Mouse (Mus musculus): Measurements from ENCODE around the gene Pde11a.

The Pde11a gene

DNA sequence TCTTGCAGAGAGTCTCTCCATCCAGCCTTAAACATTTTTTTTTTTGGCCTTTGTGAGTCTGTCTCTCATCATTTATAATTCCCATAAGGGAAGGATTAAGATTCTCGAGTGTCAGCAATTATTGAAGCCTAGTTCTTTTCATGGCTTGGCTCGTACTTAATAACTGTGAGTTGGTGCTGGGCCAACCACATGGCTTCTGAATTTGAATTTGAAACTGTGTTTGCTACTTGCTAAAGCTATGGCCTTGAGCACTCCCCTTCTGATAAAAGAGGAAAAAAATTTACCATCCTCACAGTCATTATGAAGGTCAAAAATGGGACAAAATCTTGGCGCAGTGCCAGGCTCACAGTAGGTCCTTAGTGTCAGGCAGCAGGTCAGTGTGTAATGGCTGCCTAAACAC, 251.4 kb downstream of the Pde11a start:
- DNase-seq = peak; percentile 68

DNA sequence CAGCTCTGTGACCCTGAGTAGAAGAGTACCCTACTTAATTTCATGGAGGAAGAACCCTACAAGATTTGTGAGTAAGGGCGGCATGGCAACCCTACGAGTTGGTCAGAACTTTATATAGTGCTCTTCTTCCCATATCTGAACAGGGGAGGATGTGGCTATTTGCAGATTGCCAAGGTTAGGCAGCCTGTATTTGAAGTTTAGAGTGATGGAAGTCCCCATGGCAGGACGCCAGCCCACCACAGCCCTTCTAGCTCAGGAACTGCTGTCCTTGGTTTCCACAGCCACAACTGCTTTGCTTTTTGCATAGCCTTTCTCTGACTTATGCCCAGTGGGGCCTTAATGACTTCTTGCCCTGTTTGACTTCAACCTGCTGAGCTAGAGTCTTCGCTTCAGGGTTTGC, 253.6 kb downstream of the Pde11a start:
- DNase-seq = peak; percentile 48

DNA sequence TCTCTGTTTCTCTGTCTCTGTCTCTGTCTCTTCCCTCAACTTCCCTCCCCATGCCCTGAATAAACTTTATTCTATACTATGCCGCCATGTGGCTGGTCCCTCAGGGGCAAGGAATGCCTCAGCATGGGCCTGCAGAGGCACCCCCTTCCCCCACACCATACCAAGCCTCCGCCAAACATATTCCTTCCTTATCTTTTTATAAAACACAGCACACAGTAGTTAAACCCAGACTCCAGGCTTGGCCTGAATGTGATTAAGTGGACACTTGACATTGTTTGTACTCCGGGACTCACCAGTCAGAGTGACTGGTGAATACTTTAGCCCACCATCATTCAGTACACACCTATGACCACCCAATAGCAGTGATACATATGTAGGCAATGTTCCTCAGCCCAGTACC, 254.7 kb downstream of the Pde11a start:
- no peak for DNase-seq

DNA sequence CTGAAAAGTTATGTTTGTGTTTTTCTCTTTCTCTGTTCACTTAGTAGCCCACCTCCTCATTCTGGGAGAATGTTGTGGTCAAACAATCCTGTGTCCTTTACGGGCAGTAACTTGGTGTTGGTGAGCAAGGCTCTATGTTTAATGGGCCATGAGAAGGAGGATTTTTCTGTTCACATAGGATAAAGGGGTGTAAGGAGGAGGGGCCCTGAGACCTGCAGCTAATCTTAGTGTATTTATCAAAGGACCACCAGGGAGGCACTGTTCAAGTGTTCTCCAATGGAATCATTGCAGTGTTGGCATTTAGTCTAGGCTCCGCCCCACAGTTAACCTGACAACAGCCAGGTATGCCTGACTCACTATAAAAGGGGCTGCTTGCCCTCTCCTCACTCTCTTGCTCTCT, 255.2 kb downstream of the Pde11a start:
- no peak for DNase-seq

DNA sequence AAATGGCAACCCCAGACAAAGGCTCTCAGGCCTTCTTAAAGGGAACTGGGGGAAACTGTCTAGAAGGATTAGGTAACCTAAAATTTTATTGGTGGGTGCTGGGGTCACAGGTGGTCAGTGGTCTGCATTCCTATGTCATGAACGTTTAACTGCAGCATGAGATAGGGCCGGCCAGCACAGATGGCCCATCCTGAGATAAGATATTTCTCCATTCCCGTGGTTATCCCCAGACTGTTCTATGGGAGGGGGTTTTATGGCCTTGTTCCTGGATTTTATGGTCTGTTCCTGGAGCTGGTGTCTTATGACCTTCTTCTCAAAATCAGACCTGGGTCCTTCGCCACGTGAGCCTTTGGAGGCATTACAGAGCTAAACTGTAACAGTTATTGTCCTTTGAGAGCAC, 256.6 kb downstream of the Pde11a start:
- no peak for DNase-seq

DNA sequence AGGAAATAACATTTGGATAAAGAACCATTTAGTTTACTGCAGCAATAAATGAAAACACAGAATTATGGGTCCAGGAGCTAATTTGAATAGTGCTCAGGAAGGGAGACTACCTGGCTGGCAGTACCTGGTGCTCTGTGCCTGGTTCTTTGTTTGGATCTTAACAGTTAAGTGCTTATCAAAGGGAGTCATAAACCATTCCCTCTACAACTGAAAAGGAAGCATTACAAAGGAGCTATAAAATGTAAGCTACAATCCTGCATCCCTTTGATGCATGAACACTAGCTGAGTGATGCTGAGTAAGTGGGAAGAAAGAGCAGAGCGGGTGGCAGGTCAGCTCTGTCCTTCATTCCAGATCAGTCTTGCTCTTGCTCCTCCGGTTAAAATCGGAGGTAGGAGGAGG, 258.0 kb downstream of the Pde11a start:
- DNase-seq = no peak

DNA sequence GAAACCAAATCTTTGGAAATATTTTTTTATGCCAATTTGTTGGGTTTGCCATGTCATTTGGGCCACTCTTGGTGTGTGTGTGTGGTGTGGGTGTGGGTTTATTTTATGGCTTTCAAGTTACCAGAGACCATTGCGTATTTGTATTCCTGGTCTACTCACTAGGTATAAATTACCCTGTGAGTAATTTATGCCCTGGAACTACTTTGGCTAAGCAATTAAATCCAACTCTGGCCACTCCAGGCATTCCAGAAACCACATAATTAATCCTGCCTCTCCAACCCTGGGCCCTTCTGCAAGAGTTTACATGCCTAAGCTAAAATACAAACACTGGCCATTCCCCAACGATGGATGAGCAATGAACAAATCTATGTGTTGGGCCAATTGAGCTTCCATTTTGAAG, 261.7 kb downstream of the Pde11a start:
- DNase-seq = no peak

DNA sequence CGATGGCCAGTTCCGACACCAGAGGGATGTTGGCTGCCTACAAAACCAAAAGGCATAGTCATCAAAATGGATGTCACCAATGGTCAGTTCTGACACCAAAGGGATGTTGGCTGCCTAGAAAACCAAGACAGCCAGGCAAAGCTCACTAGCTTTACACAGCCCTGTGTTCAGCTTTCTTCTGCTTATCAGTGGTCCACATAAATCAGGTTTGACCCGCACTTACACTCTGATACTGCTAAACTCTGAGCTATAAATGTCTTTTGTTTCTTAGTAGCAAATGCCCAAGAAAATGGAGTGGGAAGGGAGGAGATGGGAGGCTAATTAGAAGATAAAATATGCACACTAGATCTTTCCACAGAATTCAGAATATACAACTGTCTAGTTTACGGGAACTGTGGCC, 262.5 kb downstream of the Pde11a start:
- peak; percentile 37 for DNase-seq

DNA sequence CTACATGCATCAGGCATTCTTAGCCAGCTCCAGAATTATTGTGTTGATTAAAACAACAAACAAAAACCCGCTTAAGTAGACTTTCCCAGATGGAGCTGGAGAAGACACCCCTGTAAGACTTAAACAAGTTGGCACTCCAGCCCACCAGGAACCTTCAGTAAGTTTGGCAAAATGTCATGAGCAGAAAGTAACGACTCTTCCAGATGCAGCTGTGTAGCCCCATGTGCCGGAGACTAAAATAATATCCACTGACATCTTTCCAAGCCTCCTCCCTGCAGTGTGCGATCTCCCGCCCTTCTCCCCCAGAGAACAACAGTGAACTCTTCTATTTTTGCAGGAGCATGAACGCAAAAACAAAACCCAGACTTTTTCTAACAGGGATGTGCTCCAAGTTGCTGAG, 265.5 kb downstream of the Pde11a start:
- DNase-seq = no peak

DNA sequence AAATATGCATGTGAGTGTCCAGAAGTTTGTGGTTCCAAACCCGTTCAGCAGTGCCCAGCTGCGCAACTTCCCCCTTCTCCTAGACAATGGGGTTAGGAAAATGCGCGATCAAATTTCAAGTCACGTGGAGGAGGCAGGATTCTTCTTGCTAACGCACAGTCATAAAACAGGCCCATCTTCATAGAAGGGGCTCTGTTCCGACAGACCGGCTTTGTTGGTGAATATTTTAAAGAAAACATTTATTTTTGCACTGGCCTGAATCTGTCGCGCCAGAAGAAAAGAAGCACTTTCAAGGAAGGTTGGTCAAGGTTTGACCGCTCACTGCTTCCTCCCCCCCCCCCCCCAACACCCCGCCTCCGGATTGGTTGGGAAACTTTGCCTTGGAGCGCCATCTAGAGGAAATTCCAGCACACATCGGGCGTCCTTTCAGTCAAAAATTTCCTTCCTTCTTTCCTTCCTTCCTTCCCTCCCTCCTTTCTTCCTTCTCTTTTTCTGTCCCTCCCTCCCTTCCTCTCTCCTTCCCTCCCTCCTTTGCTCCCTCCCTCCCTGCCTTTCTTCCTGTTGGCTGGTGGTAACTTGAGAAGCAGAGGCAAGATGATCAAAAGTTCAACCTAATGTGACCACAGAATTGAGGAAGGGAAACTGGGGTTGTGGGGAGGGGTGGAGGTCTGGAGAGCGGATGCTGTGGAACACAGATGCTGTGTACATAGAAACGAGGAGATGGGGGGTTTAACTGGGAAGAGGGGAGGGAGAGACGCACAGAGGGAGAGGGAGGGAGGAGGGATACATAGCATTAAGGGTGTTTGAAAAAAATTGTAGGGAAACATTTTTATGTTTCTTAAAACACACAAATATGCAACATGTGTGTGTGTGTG, 267.9 kb downstream of the Pde11a start:
- peak; percentile 82 for DNase-seq

DNA sequence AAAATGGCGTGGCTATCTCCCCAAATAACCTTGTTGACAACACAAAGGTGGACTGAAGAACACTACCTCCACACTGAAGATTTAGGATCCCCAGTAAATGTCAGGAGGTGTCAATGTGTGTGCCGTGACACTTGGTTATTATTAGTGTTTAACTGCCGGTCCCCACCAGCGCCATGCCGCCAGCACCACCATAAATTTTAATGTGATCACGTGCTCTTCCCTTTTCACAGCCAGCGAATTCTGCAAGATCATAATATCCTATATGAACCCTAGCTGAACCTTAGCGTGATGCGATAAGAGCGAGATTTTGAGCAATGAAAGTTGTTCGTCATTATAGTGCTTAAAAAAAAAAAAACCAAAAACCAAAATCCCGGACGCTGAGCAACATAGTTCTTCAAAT, 269.3 kb downstream of the Pde11a start:
- DNase-seq = no peak

DNA sequence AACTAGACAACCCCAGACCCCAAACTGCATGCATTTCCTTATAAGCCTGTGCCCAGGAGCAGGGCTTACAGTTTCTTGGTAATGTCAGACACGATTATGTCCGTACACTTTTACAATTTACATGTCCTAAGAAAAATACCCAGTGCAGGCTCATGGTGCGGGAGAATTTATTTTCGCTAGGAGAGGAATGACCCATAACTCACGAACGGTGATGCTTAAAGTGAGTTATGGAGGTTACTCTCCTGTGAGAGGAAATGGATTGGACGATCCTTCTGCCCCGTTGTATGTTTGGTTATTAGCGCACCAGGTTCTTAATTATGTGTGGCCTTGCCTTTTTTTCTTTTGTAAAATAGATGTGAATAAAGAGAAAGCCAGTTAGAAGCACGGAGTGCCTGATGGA, 270.4 kb downstream of the Pde11a start:
- no peak for DNase-seq

DNA sequence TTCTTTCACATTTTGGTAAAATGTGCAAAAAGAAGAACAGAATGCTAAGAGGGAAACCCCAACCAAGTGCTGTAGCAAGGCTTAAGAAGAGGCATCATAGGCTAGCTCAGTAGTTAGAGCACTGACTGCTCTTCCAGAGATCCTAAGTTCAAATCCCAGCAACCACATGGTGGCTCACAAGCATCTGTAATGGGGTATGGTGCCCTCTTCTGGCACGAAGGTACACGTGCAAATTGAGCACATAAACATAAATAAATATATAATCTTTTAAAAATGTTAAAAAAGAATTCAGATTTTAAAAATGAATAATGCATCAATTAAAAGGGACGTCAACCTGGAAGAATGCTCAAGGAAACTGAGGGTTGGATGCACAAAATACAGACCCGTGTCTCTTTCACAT, 271.4 kb downstream of the Pde11a start:
- DNase-seq = peak; percentile 50

DNA sequence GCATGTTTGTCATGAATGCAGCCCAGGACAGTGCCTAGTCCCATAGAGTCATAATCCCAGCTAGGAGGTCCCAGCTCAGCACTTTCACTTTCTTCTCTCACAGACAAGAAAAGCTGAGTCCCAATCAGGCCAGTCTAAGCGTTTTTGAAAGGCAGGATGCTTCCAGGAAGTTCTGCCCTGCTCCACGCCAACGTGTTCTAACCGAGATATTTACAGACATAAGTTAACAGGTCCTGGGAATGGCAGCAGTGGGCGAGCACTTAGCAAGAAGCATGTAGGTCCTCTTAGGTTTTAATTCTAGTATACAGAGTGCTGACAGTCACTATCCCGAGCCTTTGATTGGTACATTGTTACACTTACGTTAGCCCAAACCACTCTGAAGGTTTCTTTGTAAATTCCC, 273.3 kb downstream of the Pde11a start:
- DNase-seq = no peak

DNA sequence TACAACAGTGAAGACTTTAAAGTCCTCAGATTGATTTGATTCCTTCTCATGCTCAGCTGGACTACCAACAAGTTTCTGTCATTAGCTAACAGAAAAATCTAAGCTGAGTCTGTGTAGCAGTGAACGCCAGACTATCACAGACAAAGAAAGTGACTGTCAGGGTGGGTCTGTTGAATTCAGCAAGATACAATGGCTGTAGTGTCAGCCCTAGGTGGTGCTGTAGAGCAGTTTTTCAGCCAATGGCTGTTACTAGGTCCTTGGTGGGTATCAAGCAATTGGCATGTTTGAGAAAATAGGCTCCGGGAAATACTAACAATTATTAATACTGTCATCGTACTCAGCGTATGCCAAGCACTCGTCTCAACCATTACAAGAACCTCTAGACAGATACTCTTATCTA, 274.5 kb downstream of the Pde11a start:
- peak; percentile 62 for DNase-seq

DNA sequence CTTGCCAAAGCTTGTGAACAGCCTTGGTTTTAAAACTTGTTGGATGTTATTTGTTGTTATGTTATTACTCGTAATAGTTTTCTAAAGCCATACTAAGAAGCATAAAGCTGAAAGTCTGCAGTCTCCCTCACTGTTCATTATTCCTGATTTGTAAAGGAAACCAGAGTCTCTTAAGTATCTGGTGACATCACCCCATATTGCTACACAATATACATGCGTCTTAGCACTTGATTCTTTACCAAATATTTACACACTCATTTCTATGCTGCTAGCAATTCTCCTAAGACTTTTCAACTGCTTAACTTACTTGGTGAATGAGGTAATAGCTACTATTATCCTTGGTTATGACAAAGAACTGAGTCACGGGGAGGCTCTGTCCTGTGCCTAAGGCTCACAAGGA, 278.4 kb downstream of the Pde11a start:
- no peak for DNase-seq

DNA sequence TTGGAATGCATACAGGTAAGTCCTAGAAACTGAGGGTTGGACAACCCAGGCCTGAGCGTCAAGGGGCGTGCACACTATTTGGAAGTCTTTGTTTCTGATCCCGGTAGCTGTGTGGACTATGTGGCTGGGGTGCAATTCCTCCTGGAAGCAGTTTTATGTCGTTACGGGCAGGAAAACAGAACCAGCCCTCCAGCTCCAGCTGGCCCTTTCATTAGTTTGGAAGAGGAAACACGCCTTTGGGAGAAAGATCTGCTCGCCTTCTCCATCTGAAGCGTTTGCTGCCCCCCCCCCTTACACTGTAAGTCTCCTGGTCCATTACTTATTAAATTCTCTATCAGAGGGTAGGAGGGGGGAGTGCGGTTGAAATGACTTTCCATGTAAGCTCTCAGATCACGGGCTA, 279.0 kb downstream of the Pde11a start:
- no peak for DNase-seq

DNA sequence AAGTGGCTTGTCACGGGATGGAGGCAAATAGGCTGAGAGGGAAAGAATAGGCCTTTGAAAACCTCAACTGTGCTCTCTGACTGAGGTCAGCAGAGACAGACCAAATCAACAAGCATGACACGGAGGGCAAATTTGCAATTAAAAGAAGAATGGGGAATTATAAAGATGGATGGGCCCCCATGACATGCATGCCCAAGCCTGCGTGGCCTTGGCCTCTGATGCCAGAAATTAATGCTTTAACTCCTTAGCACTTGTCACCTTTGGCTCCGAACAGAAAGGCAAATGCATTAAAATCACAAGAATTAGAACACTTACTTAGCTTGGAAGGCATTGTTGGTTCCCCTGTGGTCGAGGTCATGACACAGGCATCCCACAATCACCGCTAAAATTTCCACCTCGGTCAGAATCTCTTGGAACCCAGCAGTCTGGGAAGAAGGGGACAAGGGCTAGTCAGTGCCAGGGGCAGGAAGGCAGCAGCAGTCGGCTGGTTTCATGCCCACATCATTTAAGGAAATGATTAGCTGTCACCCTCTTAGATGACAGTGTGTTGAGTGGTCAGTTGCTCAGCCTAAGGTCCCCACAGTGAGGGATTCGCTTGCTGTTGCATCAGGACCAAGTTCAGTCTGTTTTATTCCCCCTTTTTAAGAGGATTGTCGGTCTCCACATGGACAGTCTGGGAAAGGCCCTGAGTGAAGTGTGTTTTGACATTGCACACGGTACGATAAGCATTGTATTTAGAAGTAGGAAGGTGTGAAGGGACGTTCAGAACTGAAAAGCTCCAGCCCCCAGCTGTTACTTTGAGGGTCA, 279.7 kb downstream of the Pde11a start:
- no peak for DNase-seq

DNA sequence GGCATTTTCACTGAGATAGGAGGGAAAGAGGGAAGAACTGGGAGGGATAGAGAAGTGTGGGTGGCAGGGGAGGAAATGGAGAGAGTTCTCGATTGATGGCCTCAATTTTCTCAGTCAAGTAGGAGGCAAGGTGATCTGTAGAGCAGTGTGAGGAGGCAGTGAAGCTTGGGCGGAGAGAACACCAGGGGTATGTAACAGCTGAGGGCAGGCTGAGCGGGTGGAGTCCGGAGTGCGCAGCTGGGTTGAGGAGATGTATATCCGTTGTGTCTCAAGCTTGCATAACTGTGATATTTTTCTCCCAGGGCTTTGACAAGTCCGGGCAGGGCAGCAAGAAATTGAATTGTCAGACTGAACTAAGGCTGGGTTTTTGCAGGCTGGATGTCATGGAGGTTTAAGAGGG, 281.0 kb downstream of the Pde11a start:
- no peak for DNase-seq

DNA sequence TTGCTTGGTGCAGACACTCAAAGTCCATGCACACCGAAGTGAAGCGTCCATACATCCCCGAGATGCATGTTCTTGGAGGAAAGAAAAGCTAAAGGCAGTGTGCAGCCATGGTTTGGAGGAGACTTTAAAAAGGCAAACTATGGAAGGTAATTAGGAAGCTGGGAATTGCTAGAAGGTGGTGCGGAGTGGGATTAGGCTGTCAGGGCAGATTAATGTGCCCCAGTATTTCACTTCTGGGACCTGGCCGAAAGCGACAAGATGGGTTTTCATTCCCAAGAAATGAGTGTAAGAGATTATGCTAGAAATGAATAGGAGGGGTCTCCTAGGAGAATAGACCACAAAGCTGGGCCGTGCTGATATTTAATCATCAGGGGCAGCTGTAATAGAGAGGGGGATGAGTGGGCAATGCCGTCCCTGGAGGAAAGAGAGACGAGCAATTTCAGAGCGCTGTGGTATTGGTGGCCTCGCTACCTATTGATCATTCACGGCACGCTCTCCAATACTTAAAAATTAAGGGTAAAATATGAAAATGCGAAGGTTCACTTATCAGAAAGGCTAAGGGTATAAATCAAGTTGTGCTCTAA, 284.7 kb downstream of the Pde11a start:
- DNase-seq = no peak

DNA sequence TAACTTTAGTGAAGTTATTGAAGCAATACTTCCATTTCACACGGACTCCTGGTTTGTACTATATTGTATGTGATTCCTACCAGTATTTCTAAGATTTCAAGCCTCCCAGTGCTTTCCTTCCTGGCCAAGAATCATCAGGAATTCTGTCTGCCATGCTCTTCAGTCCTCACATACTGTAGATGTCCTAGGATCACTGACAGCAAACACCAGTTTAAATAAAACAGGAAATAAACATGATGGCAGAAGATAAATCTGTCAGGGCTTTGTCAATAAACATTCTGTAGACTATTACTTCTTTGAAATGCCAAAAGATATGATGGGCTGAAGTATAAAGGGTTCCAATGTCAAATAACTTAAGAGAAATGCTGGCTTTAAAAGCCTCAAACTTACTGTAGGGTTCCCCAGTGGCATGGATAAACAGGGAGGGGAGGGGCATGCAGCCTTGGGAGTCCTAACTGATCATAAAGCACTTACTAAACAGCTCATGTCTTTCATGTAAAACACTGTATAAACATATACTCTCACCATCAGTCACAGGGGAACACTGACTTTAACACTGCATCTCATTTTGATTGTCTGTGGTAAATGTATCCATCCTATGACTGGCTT, 285.6 kb downstream of the Pde11a start:
- no peak for DNase-seq

DNA sequence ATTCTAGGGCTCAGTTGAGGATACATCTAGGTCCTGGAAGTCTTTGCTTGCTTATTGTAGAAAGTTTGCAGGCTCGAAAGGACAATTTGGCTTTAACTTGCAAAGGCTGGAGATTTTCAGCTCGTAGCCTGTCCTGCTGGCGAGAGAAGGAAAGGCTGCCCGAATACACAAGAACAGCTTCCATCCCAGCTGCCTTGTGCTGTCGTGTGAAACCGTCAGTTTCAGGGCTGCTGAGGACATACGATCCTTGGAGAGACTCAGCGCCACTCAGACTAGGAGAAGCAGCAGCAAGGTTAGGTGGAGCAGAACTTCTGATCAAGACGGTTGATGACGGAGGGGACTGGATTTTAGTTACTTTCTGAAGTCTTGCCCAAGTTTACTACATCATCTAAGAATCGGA, 287.2 kb downstream of the Pde11a start:
- DNase-seq = no peak

DNA sequence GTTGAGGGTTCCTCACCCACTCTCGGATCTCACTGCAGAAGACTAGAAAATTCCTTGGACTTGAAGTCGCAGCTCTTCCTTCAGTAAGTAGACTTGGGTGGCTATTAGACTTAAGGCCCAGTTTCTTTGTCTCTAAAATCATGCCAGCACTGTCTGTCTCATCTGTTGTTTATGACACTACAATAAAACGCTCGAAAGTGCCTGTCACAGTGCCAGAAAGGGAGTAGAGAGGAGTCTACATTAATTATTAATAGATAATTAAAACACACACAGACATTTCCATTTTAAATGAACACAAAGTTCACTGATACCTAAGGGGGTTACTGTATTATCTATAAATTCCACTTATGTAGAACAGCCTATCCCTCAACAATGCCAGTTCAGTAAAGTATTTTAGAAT, 287.7 kb downstream of the Pde11a start:
- DNase-seq = peak; percentile 61

DNA sequence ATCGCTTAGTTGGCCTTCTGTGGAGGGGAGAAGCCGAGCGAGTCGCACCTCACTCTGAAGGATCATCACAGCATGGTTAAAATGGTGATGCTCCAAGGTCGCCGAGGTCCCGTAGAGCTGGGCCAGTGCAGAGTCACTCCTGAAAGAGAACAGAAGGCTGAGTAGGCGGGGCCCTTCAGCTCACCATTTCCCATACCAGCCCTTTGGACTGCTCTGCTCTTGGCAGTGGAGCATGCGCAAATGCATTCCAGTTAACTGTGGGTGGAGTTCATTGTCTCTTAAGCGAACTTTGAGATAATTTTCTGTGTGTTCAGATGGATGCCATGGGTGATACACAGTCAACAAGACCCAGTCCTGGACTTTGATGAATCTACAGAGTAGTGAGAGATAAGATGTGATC, 288.5 kb downstream of the Pde11a start:
- peak; percentile 57 for DNase-seq

Measured in kidney, postnatal 10 days (tissue).